Mouse (Mus musculus) embryo, embryonic 10 days (tissue): ENCODE data around the gene Prkch.

Experiments
- DNase-seq: peaks from one replicate; pipeline ENCODE4 v3.0.0-alpha.2; 2015; ENCODE audit warnings: low spot score

Gene Prkch

GRCm38 (mm10) chr12:73762001-73762400 is 177.4 kb downstream of the Prkch start:
- DNase-seq = no peak

DNA sequence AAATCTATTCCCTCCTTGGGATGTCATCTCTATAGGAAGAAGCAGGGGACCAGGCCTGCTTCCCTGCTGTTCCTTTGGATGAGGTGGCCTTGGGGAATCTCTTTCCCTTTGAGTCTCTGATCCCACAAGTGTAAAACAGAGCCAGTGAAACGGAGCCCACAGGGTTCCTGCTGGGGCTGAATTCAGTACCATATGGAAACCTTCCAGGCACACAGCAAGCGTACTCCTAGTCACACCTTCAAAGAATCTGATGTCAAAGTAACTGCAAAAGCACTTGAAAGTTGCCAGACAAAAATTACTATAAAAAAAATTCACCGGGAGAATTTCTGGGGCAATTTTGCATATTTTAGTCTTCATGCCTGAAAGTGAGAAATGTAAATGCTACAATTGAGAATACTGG is 178.2 kb downstream of the Prkch start:
- DNase-seq = no peak

DNA sequence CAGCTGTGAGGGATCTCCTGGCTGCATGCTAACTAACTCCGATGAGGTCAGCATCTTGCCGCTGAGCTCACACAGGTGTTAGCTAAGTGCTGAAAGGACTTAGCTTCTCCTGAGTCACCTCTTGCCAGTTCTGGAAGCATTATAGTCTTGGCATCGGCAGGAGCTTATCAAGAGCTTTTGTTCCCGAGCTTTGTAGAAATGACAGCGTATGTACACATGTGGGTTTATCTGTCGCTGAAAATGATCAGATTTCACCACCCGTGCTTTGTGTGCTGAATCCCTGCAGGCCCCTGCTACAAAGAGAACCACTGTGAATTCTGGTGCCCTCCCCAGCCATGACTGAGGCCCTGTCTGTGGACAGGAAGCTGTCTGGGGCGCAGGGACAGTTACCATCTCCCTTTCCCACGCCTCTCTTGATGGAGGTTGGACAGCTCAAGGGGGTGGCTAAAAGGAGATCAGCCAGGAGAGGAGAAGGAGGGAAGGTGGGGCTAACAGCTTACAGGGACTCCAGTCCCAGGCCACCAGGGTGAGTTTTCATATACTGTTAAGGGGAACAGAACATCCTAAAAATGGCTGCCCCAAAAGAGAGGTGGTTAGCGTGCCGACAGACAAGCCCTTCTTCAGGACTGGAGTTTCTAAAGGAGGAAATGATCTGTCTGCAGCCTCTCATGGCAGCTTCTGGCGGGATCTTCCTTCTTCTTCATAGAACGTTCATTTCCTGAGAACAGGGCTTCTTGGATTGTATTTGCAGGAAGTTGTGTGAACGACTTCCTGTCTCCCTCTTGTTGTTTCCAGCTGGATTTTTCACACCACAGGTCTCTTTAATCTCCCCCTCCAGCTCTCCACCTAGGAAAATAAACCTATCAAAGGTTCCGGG is 180.3 kb downstream of the Prkch start:
- peak; percentile 20 for DNase-seq

DNA sequence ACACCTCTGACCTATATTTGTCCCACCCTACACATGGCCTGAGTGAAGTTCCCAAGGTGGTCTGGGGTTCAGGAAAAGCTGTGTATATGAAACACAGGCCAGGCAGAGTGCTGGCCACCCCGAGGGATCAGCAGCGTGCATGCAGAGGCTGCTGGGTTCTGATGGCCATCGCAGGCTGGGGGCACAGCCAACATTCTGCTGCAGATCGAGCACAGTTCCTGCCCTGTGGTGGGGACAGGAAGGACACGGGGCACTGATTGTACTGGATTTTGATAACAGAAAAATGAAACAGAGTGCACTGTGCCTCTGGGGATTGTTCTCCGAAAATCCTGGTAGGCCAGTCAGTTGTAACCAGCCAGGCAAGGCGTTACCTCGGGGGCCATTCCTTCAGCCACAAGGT is 181.6 kb downstream of the Prkch start:
- DNase-seq = no peak

DNA sequence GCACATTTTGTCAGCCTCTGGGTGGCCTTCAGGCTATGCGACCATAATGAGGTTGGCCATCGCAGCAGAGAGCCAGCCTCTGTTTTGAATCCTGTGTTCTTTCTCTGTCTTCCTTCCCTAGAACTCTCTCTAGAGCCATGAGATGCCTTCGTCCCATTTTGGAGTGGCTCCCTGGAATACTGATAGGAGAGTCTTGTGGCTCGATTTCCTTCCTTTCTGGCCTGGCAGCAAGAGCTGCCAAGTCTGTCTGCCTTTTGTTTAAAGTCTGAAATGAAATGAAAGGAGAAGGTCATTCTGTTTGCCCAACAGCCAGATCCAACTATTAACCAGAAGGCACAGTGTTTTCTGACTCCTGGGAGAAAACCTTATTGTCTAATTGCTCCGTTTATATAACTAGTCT is 184.2 kb downstream of the Prkch start:
- DNase-seq = no peak

GRCm38 (mm10) chr12:73769536-73769935 is 184.9 kb downstream of the Prkch start:
- no peak for DNase-seq

DNA sequence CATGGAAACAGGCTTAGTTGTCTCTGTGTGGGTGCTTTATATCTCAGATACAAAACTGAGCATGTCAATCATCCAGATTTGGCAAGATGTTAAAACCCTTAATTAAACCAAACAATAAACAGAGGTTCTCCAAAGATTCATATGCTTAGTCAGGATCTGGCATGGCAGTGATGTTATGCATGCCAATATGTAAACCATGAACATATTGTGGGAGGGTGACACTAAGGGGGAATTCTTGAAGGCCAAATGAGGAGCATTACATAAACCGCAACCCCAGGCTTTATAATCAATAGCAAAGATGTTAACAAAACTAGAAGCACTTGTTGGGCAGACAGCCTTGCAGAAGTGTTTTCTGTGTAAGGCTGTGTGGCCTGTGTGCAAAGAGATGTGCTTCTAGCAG is 186.2 kb downstream of the Prkch start:
- DNase-seq = no peak

DNA sequence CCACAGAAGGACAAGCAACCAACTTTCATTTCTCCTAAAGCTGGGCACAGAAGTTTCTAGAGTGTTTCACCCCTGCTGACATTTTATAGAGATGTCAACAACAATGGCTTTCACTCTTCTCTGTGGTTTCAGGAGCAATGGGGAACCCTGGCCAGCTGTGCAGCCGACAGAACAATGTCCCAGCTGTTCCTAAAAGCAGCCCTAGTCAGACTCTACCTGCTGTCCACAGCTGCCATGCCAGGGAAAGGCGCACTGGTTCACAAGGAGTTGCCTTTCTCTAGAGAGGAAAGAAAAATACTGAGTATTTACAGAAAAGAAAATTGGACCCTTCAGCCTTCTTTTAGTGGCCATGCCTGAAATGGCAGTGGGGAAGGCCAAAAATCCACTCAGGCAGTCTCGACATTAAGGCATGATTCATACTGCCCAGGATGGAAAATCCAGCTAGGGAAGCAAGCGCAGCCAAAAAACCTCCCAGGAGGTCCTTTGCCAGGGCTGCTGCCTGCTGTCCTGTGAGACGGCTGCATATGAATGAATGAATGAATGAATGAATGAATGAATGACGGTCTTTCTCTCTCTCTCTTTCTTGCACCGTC is 190.3 kb downstream of the Prkch start:
- DNase-seq = no peak

DNA sequence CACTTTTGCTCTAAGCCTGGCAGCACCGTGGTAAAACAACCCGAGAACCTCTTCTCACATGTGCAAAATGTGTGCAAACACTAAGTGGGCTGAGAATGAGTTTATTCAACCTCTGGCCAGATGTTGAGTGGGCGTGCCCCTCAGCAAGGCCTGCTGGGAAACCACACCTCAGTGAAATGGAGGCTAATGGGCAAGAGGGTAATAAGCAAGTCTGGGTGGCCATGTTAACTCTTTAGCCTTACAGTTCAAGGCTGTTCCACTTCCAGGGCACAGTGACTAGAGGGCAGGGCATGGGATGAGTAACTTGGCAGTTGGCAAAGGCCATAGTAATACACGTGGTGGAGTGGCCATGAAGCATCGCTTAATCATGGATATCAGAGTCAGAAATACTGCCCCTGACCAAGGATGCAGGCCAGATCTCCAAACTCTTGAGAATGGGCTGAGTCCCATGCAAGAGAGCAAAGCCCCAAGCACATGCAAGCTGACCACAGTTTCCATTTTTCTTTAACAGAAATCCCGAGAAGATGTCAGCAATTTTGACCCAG is 191.9 kb downstream of the Prkch start:
- DNase-seq = no peak

GRCm38 (mm10) chr12:73777673-73778072 is 193.1 kb downstream of the Prkch start:
- no peak for DNase-seq

- DNase-seq = no peak
Observed at GRCm38 (mm10) chr12:73779332-73780231, 195.0 kb downstream of the Prkch start.

- no peak for DNase-seq
Observed at GRCm38 (mm10) chr12:73781425-73782032, 196.9 kb downstream of the Prkch start.

GRCm38 (mm10) chr12:73786909-73787308 is 202.3 kb downstream of the Prkch start:
- no peak for DNase-seq

GRCm38 (mm10) chr12:73788850-73789249 is 204.3 kb downstream of the Prkch start:
- DNase-seq = no peak

GRCm38 (mm10) chr12:73790571-73791108 is 206.0 kb downstream of the Prkch start:
- peak; percentile 47 for DNase-seq

- DNase-seq = no peak
Observed at GRCm38 (mm10) chr12:73793216-73793615, 208.6 kb downstream of the Prkch start.

GRCm38 (mm10) chr12:73793744-73794143 is 209.1 kb downstream of the Prkch start:
- no peak for DNase-seq

- no peak for DNase-seq
Observed at GRCm38 (mm10) chr12:73794151-73794883, 209.7 kb downstream of the Prkch start.

DNA sequence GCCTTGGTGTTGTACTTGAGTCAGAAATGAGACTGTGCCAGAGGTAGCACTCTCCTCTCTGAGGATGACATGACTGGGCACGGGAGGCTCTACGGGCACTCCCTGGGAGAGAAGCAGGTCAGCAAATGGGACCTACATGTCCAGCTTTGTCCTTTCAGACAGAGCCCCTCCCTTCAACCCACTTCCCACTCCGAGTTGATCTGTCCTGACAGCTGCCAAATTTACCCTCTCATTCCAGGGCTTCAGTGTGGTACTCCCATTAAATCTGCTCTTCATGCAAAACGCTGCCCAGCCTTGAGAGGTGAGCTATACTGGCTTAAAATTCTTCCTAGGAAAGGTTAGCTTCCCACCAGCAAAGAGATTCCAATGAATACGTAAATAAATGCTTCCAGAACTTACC is 215.1 kb downstream of the Prkch start:
- no peak for DNase-seq

GRCm38 (mm10) chr12:73800886-73801285 is 216.3 kb downstream of the Prkch start:
- DNase-seq = no peak

DNA sequence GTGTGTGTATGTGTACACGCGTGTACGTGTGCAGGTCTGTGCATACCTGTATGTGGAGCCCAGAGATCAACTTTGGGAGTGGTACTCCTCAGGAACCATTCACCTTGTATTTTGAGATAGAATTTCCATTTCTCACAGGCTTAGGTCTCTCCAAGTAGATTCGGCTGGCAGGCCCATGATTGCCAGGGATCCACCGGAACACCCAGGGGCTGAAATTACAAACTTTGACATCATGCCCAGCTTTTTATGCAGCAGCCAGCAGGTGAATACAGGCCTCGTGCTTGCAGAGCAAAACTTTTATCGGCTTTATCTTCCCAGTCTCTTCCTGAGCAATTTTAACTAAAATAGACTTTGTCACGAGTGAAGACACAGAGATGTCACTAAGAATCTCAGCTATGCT is 217.2 kb downstream of the Prkch start:
- DNase-seq = no peak
